Mouse (Mus musculus) left cerebral cortex, adult 2 months (tissue): ENCODE results near the gene Fndc5. TPM values are rescaled to one million over a fixed set of nuclear protein-coding genes. Genes with fewer than 3 reads are reported as not detected.
A peak's percentile ranks its signal among the peaks of the same experiment; 100 is the strongest.

Experiments used
- DNase-seq, 2 experiments: peaks; one replicate each; pipeline ENCODE4 v3.0.0; 2021 to 2022; ENCODE audit warnings: low spot score in 2 of 2, mixed read lengths in 1 of 2; ENCODE audit errors: extremely low spot score in 1 of 2
- H3K27ac ChIP-seq: fragments of 200-600 bp; 2 replicates; pipeline ENCODE4 v1.8.1; 2022
- H3K4me3 ChIP-seq: fragments of 200-600 bp; 2 replicates; pipeline ENCODE4 v1.8.1; 2022
- CTCF ChIP-seq: fragments of 200-600 bp; IDR thresholded peaks from 2 replicates; pipeline ENCODE4 v1.8.1; 2022; ENCODE audit warnings: antibody characterized with exemption, mild to moderate bottlenecking, moderate library complexity
- intact Hi-C: fragments of 180-260 bp; cut with DNase I; formaldehyde crosslinking; loops from one replicate; pipeline ENCODE4 v1.15.1; 2025
- long read RNA-seq, 2 experiments: library from polyadenylated mRNA; stranded (forward); transcript quantifications; one replicate each; pipeline ENCODE4 v2.0.0; 2021; ENCODE audit warnings: borderline mapping rate in 2 of 2
- total RNA-seq, 2 experiments: library from RNA; stranded (reverse); gene quantifications; 2 replicates each; pipeline ENCODE4 v1.2.3; 2021

The Fndc5 gene
- 10 to 100 TPM; 54.0 to 58.1 TPM for total RNA-seq
- long read RNA-seq, experiment 1, transcript Fndc5-201 (6 exons, 2,763 nt) = major isoform, 53 of 95 reads
- long read RNA-seq, experiment 1, partial matches to known transcripts = 40 of 95 reads
- long read RNA-seq, experiment 1, other reads (novel, unspliced or antisense) = 2 of 95 reads
- long read RNA-seq, experiment 2, transcript Fndc5-201 (6 exons, 2,763 nt) = major isoform, 34 of 52 reads
- long read RNA-seq, experiment 2, partial matches to known transcripts = 2 of 52 reads
- long read RNA-seq, experiment 2, other reads (novel, unspliced or antisense) = 16 of 52 reads

GRCm38 (mm10) chr4:129136579-129137391, at the start of gene Fndc5:
Gene Fndc5, plus strand, starts transcription at chr4:129136999.
- Histone ChIP-seq H3K4me3 (peak within 1 kb of the TSS; percentile 61), H3K27ac (peak within 1 kb of the TSS; percentile 94)
- intact Hi-C loops = loop anchor here (10.0 kb wide), 1 partner anchor 318 kb away; no protein-coding TSS in a partner anchor
- no peak for TF ChIP-seq CTCF
- DNase-seq = peak in 1 of 2 experiments; percentile 30

- H3K27ac ChIP-seq = no peak overlapping the region
- DNase-seq = no peak
- no peak overlapping the region for H3K4me3 ChIP-seq
- intact Hi-C loops = no loop called here
- TF ChIP-seq CTCF = no peak
Observed at GRCm38 (mm10) chr4:129087850-129088249, 48.9 kb upstream of the Fndc5 start.

GRCm38 (mm10) chr4:129095276-129095675, 41.5 kb upstream of the Fndc5 start:
- no peak for DNase-seq
- Histone ChIP-seq H3K27ac (no peak overlapping the region), H3K4me3 (no peak overlapping the region)
- intact Hi-C loops = no loop called here
- no peak for TF ChIP-seq CTCF

GRCm38 (mm10) chr4:129097006-129097405, 39.8 kb upstream of the Fndc5 start:
- intact Hi-C loops = no loop called here
- no peak for TF ChIP-seq CTCF
- H3K4me3 ChIP-seq = no peak overlapping the region
- H3K27ac ChIP-seq = no peak overlapping the region
- DNase-seq = no peak

GRCm38 (mm10) chr4:129102133-129102829, 34.5 kb upstream of the Fndc5 start:
- no peak for TF ChIP-seq CTCF
- intact Hi-C loops = no loop called here
- DNase-seq = no peak

GRCm38 (mm10) chr4:129105356-129105755, 31.4 kb upstream of the Fndc5 start, which contains the start of gene Tmem54:
Gene Tmem54, plus strand, starts transcription at chr4:129105548.
- DNase-seq = no peak
- Histone ChIP-seq H3K4me3 (no peak within 1 kb of the TSS), H3K27ac (no peak within 1 kb of the TSS)
- no peak for TF ChIP-seq CTCF
- intact Hi-C loops = no loop called here

More at GRCm38 (mm10) chr4:129102133-129102829, 34.5 kb upstream of the Fndc5 start:
- Histone ChIP-seq H3K27ac (no peak overlapping the region), H3K4me3 (no peak overlapping the region)

GRCm38 (mm10) chr4:129106073-129106472, 30.7 kb upstream of the Fndc5 start:
- Histone ChIP-seq H3K4me3 (no peak overlapping the region), H3K27ac (no peak overlapping the region)
- DNase-seq = no peak
- no peak for TF ChIP-seq CTCF
- intact Hi-C loops = no loop called here

- no peak for DNase-seq
- Histone ChIP-seq H3K27ac (no peak overlapping the region), H3K4me3 (no peak overlapping the region)
- no peak for TF ChIP-seq CTCF
- intact Hi-C loops = no loop called here
Observed at GRCm38 (mm10) chr4:129107348-129107899, 29.4 kb upstream of the Fndc5 start.

GRCm38 (mm10) chr4:129108624-129109023, 28.2 kb upstream of the Fndc5 start:
- intact Hi-C loops = no loop called here
- DNase-seq = no peak
- Histone ChIP-seq H3K4me3 (no peak overlapping the region), H3K27ac (no peak overlapping the region)
- TF ChIP-seq CTCF = no peak

GRCm38 (mm10) chr4:129110804-129111203, 26.0 kb upstream of the Fndc5 start:
- Histone ChIP-seq H3K27ac (no peak overlapping the region), H3K4me3 (no peak overlapping the region)
- no peak for DNase-seq
- no peak for TF ChIP-seq CTCF
- intact Hi-C loops = no loop called here

- intact Hi-C loops = no loop called here
- TF ChIP-seq CTCF = peak; percentile 60
- DNase-seq = no peak
- H3K27ac ChIP-seq = no peak overlapping the region
- no peak overlapping the region for H3K4me3 ChIP-seq
Observed at GRCm38 (mm10) chr4:129111350-129111749, 25.4 kb upstream of the Fndc5 start.
